Mouse (Mus musculus) c-Kit-positive CD71-positive TER-119-negative erythroid progenitor cells, embryonic 14.5 days (primary cell): ENCODE data around the gene B430305J03Rik.
A peak's percentile ranks its signal among the peaks of the same experiment; 100 is the strongest.

Experiments
- DNase-seq: peaks from one replicate; pipeline ENCODE4 v3.0.0-alpha.2; 2013; ENCODE audit warnings: low read depth

The B430305J03Rik gene

DNA sequence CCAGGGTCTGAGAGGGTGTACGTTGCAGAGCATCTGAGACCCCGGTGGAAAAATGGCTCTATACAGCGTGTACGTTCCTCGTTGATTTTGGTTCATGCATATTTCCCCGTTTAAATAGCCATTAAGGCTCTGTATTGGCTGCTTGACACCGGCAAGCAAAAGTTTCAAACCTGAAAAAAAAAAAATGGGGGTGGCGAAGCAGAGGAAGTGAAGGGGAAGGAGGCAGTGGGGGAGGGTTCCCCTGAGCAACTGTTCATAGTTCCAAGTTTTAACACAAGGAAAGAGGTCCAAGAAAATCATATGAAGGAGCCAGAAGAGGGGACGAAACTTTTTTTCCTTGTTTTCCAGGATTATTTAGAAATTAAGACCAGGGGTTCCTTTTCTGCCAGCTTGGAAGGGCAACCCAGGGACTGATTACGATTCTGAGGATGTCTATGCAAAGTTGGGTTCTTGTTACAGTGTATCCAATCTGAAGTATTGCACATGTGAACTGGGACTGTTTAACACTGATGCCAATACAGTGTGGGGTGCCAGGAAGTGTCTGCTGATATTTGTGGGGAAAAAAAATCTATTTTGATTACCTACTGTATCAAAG lies at the start of gene B430305J03Rik:
Gene B430305J03Rik, minus strand, starts transcription at position 173 of the 595 bp plus-strand sequence.
- no peak for DNase-seq

DNA sequence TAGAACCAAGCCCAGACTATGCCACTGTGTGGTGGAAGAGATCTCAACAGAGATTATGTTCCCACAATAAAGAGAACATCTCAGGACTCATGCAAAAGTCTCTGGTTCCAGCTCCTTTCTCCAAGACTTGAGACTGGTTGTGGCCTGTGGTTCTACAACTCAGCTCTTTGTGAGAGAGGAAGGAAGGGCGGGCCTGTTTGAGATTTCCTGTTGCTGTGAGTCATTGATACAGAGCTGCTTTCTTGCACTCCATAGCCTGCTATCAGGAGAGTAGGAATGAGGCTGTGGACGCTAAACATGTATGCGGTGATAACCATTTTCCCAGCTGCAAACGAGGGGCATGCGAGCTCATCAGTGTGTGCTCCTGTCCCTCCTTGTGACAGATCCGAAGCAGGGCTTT lies 43.9 kb upstream of the B430305J03Rik start:
- no peak for DNase-seq

DNA sequence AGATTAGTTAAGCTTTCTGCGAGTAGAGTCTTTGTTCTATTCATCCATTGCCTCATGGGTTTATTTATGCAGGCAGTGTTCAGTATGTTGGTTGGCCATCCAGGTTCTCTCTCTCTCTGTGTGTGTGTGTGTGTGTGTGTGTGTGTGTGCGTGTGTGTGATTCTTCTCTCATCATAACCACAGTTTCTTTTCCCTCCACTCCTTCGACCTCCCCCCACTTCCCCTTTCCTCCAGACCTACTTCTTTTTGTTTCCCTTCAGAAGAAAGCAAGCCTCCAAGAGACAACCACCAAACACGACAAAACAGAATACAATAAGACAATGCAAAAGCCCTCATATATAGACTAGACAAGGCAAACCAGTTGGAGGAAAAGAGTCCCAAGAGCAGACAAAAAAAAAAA lies 41.2 kb upstream of the B430305J03Rik start:
- no peak for DNase-seq

DNA sequence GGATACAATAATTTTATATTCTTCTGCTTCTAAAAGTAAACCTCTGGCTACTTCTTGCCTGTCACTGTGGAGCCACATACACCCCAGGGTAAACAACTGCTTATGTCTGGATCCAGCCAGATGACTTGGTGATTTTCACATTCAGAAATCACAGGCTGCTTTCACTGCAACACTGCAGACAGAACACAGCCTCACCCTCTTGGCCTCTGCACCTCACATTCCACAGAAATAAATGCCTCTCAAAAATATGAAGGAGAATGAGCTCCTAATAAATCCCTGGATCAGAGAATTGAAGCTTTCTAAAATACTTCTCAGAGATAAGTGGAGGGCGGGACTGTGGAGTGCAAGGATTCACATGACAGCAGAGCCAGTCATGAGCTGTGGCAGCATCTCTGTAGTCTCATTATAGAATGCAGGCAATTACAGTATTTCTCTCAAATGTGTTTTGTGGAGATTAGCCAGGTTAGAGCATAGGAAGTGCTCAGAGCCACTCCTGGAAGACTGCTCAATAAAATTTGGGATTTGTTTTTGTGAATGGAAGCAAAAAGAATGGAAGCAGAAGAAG lies 35.2 kb upstream of the B430305J03Rik start:
- DNase-seq: no peak

DNA sequence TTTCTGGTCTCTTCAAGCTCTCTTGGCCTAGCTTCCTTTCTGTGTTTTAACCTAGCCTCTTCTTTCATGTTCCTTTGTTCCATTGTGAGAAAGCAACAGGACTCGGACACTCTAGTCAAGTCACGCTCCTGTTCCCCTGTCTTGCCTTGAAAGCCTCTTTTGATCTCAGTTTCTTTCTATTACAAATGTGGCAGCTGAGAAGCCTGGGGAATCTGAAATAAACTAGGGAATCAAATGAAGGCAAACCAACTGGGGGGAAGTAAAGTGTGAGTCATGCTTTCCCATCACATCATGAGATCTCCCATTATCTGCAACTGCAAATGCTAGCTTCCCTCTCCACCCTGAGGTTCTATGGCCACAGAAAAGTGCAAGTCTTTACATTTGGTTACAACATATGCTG lies 31.0 kb upstream of the B430305J03Rik start:
- DNase-seq: no peak

DNA sequence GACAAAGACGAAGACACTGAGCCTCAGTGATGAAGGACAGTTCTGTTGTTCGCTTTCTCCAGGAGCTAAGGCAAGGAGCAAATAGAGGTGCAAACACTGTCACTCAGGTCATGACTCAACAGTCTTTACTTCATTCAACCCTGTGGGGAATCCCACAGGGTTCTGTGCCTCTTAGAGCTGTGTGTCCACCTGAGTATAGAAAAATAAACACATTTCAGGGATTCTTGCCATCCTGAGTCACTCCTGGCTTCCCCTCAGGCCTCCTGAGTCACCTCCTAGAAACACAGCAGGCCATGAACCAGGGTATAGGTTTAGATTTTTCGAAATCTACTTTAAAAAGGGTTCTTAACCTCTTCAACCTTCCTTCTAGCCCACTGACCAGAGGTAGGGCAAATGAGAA lies 29.6 kb upstream of the B430305J03Rik start:
- DNase-seq: no peak

DNA sequence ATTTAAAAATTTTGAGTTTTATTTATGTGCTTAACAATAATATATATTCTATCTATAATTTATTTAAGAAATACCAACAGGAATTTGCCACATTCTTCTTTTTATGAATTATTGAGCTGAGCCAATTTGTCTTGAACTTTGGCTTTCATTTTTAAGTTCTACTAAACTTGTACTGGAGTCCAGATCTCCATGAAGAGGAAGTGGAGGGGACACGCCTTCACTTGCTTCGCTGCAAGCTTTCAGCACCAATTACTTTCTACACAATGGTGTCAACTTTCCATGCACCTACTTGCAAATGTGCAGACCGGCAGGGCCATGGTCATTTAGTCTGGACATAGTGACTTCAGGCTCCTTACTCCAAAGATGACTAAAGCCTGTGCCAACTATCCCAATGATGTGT lies 27.8 kb upstream of the B430305J03Rik start:
- DNase-seq: no peak

DNA sequence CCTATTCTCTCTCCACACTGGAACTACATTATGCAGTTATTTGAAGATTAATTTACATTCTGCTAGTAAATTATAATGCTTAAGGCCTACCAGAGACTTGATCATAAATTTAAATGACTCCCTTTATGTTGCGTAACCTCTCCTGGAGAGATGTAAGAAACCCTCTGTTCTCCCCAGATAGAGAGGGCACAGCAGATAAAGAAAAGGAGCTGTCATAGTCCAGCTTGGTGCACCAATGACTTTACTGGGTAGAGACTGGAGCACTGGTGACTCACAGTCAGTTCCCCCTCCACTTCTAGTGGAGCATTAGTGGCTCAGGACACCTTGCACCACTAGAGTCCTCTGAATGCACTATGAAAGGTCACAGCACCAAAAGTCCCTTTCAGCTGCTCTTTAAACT lies 27.1 kb upstream of the B430305J03Rik start:
- peak; percentile 30 for DNase-seq

DNA sequence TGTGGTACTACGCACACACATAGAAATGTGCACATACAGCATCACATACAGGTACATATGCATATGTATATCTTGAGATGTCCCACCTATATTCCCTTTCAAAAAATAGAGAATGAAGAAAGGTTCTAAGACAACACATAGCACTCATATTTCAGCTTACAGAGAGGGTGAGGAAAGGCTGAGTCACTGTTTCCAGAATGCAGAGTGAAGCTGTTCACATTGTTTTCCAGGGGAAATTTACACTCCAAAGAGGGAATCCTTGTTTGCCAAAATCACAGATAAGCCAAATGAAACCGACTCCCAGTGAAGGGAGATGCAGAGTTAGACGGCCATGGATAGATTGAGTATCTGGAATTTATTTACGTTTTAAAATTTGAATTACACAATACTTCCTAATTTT lies 25.8 kb upstream of the B430305J03Rik start:
- DNase-seq: no peak

DNA sequence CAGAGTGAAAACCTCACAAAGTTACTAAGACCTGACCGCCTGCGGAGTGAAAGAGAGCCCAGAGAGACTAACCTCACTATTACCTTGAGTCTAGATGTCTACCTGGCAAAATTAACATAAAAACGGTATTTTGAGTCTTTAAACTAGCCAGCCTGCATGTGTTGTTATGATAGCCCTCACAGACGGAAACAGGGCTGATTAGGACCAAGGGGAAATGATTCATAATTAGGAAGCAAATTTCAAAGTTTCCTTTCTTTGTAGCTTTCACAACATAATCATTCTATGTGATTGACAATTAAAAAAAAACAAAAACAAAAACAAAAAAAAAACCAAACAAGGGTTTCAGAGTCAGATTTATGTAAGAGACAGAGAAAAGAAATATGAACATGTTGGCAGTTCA lies 20.6 kb upstream of the B430305J03Rik start:
- DNase-seq: no peak

DNA sequence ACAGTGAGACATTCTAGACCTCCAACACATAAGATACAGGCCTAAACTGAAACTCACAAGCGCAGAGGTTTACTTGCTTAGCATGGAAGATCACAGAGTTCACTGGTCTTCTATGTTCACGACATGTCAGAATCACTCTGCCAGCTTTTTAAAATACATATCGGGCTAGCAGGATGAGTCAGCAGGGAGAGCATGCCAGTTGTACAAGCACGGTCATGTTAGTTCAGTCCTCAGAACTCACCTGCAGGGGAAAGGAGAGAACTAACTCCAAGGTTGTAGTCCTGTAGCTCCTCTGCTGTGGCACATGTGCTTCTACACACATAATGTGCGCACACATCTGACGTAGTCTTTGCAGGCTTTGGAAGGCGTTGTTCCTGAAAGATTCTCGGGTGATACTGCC lies 10.2 kb upstream of the B430305J03Rik start:
- DNase-seq: no peak

DNA sequence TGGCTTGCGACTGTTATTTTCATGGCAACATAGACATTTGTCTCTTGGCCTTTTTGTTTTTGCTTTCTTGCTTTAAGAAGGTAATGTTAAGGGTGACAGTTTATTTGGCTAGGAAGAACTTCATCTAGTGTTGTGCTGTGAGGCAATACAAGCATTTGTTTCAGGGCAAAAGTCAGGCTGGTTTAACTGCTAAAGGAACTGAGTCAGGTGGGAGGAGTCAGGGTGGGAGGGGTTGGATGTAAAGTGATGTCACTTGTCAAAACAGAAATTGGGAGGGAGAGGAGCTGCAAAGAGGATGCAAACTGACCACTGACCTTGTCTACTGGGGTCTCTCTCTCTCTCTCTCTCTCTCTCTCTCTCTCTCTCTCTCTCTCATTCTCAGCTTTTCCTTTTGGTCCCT lies 2.7 kb upstream of the B430305J03Rik start:
- DNase-seq: no peak

DNA sequence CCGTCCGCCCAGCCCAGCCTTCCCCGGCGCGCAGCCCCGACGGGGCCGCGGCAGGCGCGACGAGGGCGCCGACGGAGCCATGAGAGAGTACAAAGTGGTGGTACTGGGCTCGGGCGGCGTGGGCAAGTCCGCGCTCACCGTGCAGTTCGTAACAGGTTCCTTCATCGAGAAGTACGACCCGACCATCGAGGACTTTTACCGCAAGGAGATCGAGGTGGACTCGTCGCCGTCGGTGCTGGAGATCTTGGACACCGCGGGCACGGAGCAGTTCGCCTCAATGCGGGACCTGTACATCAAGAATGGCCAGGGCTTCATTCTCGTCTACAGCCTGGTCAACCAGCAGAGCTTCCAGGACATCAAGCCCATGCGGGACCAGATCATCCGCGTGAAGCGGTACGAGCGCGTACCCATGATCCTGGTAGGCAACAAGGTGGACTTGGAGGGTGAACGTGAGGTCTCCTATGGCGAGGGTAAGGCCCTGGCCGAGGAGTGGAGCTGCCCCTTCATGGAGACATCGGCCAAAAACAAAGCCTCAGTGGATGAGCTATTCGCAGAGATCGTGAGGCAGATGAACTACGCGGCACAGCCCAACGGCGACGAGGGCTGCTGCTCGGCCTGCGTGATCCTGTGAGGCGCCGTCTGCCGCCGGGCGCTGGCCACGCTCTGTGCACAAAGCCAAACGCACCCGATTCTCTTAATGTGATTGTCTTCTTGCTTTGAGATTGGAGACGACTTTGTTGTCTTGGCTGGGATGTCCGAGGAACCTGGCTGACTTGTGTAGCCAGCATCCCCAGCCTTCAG lies 573 bp downstream of the B430305J03Rik start:
- DNase-seq: no peak

DNA sequence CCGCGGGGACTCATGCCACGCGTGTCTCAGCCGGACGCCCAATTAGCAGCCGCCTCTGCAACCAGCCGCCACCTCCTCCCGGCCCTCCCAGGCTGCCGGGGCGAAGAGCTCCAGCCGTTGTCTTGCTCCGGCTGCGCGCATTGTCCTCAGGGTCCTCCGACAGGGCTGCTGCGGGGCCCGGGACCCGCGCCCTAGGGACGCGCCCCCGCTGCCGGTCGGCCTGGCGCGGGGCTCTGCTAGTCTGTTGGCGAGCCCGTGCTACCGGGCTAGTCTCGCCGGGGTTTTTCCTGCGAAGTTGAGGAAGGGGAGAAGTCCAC lies 1.1 kb downstream of the B430305J03Rik start:
- DNase-seq: no peak

DNA sequence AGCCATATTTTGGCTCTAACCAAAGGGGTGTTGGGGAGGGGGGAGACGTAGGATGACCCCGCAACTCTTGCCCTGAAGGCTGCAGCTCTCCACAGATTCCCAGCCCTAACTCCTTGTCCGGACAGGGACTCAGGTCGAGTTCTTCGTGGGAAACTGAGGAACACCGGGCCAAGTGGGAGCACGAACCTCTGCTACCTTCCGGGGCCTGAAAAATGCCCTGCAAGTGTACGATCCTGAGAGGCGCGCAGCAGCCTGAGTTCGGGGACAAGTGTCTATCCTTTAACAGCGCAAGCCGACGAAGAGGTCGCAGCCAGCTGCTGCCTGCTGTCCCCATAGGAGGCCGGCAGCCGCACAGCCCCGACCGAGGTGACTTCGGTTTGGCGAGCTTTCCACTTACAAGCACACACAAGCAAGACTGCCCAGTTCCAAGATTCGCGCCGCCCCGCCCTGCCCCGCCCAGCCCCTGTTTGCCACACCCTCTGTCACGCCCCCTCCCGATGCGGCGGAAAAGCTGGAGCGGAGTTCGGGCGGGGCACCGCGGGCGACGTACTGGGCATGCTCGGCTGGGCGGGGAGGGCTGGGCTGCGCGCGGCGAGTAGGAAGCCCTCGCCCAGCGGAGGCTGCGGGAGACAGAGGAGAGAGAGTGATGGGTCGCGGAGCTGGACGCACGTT lies 1.6 kb downstream of the B430305J03Rik start:
- DNase-seq: peak; percentile 85

DNA sequence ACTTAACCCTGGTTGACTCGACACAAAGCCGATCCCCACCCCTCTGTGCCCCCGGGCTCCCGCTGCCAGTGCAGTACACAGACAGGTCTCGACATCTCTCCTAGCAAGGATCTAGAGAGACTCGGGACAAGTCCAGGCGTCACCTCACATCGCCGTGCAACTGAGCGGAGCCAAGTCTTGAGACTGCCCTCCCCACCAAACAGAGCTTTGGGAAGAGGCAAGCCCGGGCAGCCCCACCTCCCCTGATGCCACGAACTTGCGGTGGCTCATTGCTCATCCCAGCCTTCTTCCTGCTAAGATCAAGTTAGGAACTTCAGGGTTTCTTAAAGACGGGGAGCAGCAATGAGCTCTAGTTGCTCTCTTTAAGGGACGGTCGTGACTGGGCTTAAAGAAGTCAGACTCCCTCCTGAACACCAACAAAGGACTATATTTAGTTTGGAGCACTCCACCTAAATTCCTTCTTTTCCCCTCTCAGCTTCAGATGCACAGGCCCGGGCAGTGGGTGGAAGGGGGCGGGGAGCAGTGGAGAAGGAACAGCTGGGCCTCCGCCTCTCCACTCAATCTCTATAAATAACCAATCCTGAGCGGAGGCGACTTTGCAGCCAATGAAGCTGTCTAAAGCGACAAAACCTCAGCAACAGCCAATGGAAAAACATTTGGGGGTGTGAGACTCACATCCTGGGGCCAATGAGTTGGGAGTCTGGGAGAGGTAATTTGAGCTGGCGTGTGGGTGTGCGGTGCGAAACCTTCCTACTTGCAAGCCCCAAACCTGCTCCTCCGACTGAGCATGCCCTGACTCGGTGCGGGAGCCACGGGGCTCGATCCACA lies 2.4 kb downstream of the B430305J03Rik start:
- peak; percentile 91 for DNase-seq

DNA sequence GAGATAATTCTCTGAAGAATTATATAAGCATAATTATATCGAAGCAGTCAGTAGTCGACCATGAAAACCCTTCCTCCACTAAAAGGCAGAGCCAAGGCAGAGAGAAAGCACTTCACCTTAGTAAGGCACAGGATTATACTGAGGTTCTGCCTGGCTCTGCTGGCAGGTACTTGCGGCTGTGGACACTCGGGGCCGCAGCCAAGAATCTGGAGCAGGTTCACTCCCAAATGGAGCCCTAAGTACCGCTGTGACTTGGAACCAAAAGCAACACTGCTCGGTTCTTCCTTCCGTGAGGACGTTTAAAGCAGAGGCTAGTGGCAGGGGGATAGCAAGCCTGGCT lies 3.0 kb downstream of the B430305J03Rik start:
- no peak for DNase-seq

DNA sequence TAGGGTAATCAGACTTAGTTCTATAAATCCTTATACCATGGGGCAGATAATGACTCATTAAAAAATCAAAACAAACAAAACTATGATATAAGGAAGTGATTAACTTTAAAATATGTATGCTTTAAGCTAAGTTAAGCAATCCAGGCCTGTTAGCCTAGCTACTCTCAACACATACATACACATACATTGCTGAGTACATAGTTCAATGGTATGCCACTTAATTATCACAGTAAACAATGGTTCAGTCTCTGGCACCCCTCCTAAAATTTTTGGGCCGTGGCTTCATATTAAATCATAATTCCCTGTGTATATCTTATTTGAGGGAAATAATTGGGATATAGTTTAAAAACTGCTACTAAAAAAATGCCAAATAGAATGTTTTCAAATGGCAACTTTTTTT lies 4.4 kb downstream of the B430305J03Rik start, which contains the start of gene Rap2b:
Gene Rap2b, plus strand, starts transcription at position 301 of the 400 bp plus-strand sequence.
- DNase-seq: no peak

DNA sequence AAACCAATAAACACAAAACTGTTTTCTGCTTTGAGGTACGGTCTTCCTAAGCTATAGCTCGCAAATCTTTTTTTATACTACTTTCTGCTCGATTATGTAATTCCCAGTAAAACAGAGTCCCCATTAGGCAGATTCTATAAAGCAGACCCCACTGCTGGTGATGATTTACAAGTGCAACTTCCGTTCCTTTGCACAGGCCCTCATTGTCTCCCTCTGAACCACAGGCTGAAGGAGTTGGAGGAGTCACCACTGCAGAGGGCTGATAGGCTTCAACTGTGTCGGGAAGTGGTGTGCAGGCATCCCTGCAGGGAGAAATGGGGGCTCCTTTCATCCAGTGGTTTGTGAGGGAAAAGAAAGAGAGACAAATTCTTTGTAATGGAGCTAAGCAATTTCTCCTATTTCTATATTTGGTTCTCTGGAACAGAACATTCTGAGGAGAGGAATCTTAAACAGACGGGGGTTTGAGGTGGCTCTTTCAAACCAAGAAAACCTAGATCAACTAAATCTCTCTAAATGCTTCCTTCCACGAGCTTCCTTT lies 6.9 kb downstream of the B430305J03Rik start:
- DNase-seq: no peak

DNA sequence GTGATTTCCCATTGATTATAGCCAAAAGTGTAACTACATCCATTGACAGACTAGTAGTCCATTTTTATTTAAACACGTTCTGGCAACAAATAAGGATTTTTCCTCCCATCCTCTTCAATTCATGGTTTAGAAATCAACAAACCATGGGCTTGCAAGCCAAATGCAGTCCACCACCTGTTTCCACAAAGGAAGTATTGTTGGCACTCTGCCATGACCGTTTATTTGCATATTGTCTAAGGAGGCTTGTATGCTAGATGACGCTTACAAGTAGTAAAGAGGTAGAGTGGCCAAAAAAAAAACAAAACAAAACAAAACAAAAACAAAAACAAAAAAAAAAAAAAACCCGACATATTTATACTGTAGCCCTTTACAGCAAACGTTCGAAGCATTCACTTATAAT lies 7.6 kb downstream of the B430305J03Rik start:
- no peak for DNase-seq

DNA sequence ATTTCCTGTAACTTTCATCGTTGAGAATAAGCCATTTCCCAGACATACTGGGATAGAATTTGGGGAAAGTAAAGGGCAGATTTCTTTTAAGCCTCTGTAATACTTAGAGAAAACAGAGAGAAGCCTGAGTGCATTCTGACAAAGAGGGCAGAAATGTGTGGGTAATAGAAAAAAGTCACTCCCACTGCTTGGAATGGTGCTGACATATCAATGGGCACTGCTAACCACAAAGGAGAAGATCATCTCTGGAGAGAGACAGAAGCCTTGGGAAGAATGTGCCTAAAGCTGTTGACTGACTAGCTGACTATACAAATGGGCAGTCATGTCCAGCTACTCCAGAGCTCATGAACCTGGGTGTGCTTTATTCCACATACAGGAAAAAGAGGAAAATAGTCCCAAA lies 10.3 kb downstream of the B430305J03Rik start:
- DNase-seq: no peak

DNA sequence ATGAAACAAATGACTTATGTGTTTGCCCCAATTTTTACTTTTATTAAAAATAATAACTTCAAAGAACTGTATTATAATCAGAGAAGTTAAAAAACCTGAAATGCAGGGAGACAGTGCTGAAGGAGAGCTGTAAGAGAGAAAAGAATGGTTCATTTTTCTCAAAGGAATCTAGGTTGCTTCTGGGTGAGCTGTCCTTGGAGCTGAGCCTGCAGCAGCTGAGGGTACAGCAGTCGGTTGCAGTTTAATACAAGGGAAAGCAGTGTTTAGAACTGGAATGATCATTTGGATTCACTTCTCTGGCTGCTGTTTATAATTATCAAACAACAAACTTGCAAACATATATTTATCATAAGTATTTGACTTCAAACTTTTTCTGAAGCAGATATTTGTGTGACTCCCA lies 16.3 kb downstream of the B430305J03Rik start:
- no peak for DNase-seq
